Mouse (Mus musculus): ENCODE results near the gene Spsb4. TPM values are rescaled to one million over a fixed set of nuclear protein-coding genes. Genes with fewer than 3 reads are reported as not detected.

Gene Spsb4
- polyA plus RNA-seq, 1 experiment from 2014 or later = 48.6 TPM

DNA sequence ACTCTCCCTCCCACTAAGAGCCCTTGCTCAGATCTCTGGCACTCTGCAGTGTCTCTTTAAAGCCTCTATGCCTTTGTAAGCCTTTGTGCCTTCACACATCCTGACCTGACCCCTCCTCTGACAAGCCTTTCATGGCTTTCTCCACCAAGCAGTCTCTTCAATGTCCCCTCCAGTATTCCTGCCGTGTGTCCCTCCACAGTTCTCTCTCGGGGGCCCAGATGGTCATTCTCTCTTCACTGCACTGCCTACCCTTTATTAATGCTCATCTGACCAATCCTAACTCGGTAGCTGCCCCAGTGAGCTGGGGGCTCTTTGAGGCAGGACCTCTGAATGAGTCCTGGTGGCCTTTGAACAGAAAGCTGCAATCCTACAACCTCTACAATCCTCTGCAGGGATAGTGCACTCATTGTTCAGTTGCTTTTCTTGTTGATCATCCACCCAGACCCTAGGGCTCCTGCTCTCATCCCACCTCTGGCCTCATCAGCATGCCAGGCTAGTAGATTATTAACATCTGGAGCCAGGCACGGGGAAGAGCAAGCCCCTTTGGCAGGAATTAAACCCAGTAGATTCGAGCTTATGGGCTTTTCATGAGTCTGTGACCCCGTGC is 60.5 kb downstream of the Spsb4 start:
- no peak overlapping the region for H3K9ac ChIP-seq
- no peak overlapping the region for H3K4me2 ChIP-seq (replicated peaks)
- no peaks in the 10 kb centered on the region for H3K27me3 ChIP-seq
- no peak for ATAC-seq (ENCODE audit: low FRiP score, low read depth)
- peaks cover 3% of the 10 kb centered on the region; the same call in 1 of the 2 replicates for H3K36me3 ChIP-seq
- H3K27ac ChIP-seq = no peak overlapping the region
- 17% methylated on average over 6 of the region's 6 CpGs for WGBS
- no peak overlapping the region for H3K4me3 ChIP-seq
- H3K9me3 ChIP-seq = no peaks in the 10 kb centered on the region
- peaks cover 77% of the 10 kb centered on the region for H3K4me1 ChIP-seq

DNA sequence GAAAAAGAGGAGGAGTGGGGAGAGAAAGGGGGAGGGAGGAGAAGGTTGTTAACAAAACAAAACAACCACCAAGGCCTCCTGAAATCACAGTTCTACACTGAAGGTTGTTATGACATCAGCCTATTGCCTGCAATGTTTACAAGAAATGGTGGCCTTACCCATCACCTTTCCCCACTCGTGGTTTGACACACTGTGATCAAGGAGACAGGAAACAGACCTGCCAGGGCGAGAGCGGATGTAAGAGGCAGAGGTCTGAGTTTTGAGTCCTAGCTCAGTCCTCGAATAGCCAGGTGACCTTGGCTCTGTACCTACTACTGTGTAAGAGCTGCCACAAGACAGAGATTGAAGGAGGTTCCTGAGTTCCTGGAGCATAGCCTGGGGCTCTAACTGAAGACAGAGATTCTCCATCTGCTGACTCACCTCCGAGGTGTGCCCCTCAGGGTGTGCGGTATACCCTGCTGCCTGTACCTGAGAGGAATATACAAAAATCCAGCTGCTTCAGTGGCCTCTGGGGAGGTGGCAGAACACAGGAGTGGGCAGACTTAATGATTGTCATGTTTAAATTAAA is 61.3 kb downstream of the Spsb4 start:
- ATAC-seq (ENCODE audit: low FRiP score, low read depth) = no peak
- 50% methylated on average over 6 of the region's 6 CpGs for WGBS
- Histone ChIP-seq H3K4me2 (replicated peaks) (no peak overlapping the region), H3K4me1 (peaks cover 70% of the 10 kb centered on the region), H3K27me3 (no peaks in the 10 kb centered on the region), H3K9ac (no peak overlapping the region), H3K36me3 (peaks cover 3% of the 10 kb centered on the region; the same call in 1 of the 2 replicates), H3K4me3 (no peak overlapping the region), H3K27ac (no peak overlapping the region), H3K9me3 (no peaks in the 10 kb centered on the region)

DNA sequence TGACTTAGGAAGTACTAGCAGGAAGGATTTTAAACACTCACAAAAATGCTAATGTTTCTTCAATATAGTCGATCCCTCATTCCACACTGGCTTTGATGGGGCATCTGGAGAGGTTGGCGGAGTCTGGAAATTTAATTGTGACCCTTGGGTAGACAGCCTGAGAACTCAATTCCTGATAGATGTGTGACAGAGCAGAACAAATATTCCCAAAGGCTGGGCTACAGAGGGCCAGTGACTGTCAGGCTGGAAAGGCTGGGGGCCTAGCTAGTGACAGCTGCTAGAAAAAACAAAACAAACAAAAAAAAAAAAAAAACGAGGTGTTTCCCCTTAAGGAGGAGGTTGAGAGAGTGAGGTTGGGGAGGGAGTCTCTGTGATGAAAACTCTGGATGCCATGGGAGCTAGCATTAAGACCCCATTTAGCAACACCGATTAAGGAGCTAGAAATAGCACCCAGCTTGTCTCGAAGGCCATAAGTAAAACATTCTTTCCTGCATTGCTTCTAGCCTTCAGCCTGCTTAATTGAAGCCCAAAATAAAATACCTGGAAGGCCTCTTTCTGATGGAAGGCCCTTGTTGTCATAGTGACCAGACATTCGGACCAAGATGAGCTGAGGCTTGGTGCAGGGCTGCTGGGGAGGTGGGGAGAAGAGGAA is 61.9 kb downstream of the Spsb4 start:
- Histone ChIP-seq H3K9ac (no peak overlapping the region), H3K9me3 (no peaks in the 10 kb centered on the region), H3K36me3 (peaks cover 3% of the 10 kb centered on the region; the same call in 1 of the 2 replicates), H3K4me1 (peaks cover 64% of the 10 kb centered on the region), H3K4me2 (replicated peaks) (no peak overlapping the region), H3K4me3 (no peak overlapping the region), H3K27me3 (no peaks in the 10 kb centered on the region), H3K27ac (0 out of 2 replicates have a peak overlapping the region, but pooled peaks have one; percentile 4)
- 41% methylated on average over 6 of the region's 6 CpGs for WGBS
- no peak for ATAC-seq (ENCODE audit: low FRiP score, low read depth)

DNA sequence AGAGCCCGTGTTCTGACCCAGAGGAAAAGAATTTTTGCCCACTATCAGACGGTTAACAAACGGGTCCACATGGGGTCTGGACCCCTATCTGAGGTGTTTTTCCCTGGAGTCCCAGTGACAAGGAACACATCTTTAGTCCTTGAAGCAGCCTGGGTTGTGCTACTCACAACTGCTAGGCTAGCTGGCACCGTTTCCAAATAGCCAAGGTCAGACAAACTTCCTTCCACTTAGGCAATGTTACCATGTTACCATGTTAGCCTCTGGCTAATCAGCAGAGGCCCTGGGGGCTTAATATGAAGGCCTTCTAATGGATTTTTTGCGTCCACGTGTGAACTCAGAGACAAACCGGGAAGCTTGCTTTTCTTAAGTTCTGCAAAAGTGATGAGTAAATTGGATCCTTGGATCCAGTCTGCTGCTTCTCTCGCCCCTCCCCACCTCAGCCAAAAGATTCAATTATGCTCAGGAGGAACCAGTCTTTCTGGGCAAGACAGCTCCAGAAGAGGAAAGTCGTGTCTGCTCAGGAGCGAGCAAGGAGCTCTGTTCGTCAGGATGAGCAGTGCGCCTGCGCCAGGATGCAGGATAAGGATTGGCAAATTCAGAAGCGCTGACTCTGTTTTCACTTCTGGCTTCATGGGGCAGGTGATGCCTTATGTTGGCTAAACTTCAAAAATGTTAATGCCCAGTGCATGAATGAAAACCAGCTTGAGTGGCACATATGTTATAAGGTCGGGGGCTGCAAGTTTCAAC is 64.4 kb downstream of the Spsb4 start:
- Histone ChIP-seq H3K27me3 (no peaks in the 10 kb centered on the region), H3K9me3 (no peaks in the 10 kb centered on the region), H3K36me3 (0 out of 2 replicates have a peak, but pooled peaks cover 3% of the 10 kb centered on the region), H3K4me1 (peaks cover 59% of the 10 kb centered on the region), H3K9ac (no peak overlapping the region), H3K27ac (no peak overlapping the region), H3K4me2 (replicated peaks) (no peak overlapping the region), H3K4me3 (no peak overlapping the region)
- ATAC-seq (ENCODE audit: low FRiP score, low read depth) = no peak
- WGBS = 77% methylated on average over 15 of the region's 15 CpGs

DNA sequence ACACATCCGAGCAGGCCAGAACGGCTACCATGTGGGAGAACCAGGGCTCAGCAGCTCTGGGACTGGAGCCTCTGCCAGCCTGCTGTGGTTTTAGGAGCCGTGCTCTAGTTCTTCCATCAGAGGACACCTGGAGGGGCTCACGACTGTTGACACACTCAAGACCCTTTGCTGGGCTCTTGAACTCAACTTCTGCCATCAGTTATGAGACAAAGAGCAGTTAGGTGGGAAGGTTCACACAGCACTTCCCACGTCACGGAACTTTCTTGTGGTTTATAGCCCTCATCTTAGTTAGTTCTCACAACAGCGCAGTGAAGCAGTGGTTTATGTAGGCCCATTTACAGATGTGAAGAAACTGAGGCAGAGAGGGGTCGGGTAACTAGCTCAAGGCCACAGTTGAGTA is 65.2 kb downstream of the Spsb4 start:
- Histone ChIP-seq H3K4me3 (no peak overlapping the region), H3K27ac (no peak overlapping the region), H3K4me2 (replicated peaks) (no peak overlapping the region), H3K4me1 (peaks cover 62% of the 10 kb centered on the region), H3K36me3 (0 out of 2 replicates have a peak, but pooled peaks cover 3% of the 10 kb centered on the region), H3K9me3 (no peaks in the 10 kb centered on the region), H3K9ac (no peak overlapping the region), H3K27me3 (no peaks in the 10 kb centered on the region)
- no peak for ATAC-seq (ENCODE audit: low FRiP score, low read depth)
- WGBS = 86% methylated on average over 8 of the region's 8 CpGs

DNA sequence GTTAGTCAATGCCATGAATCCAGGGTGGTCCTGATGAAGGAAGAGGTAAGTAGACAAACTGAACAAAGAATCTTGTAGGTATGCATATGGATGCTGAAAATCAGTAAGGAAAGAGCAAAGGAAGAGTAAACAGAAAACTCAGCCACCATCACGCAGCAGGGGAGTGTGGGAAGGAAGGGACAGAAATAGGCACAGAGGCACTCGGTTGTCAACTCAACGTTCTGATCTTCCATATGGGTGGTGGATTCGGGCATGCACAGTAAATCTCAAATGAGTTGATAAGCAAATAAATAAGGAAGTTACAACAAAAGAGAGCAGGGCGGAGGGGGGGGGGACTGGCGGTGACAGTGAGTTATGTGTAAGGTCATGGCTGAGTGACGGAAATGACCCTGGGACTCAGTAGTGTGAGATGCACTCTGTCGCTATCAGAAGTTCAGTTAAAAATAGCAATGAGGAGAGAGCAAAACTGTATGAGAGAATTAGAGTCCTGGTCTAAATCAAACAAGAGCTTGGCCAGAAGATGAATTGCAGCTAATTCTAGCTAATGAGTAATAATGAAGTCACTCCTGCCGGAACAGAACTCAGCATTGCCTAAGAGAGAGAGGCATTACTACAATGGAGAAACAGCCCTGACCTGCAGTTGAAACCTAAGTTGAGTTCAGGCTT is 66.2 kb downstream of the Spsb4 start:
- 79% methylated on average over 9 of the region's 9 CpGs for WGBS
- Histone ChIP-seq H3K27me3 (no peaks in the 10 kb centered on the region), H3K27ac (no peak overlapping the region), H3K4me2 (replicated peaks) (no peak overlapping the region), H3K4me1 (peaks cover 60% of the 10 kb centered on the region), H3K4me3 (no peak overlapping the region), H3K36me3 (0 out of 2 replicates have a peak, but pooled peaks cover 3% of the 10 kb centered on the region), H3K9me3 (no peaks in the 10 kb centered on the region), H3K9ac (no peak overlapping the region)
- ATAC-seq (ENCODE audit: low FRiP score, low read depth) = no peak

DNA sequence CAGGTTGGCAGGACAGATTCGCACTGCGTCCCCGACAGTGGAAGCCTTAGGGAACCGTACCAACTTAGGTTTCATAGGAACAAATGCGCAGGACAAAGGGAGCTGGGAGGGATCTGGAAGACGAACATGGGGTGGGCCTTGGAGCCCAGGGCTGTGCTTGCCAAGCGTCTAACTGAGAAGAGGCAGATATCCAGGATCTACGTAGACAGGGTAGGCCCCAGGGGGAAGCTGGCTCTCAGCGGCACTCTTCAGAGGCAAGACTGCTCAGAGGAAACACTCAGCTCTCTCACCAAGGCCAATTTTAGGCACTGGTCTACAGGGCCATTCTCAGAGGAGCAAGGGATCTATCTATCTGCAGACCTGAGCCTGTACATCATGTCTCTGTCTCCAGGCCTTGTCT is 69.1 kb downstream of the Spsb4 start:
- no peak overlapping the region for H3K9ac ChIP-seq
- no peak overlapping the region for H3K4me2 ChIP-seq (replicated peaks)
- no peak overlapping the region for H3K27ac ChIP-seq
- peaks cover 48% of the 10 kb centered on the region for H3K4me1 ChIP-seq
- no peak for ATAC-seq (ENCODE audit: low FRiP score, low read depth)
- H3K36me3 ChIP-seq = no peaks in the 10 kb centered on the region; the same call in 1 of the 2 replicates
- no peaks in the 10 kb centered on the region for H3K9me3 ChIP-seq
- H3K4me3 ChIP-seq = no peak overlapping the region
- no peaks in the 10 kb centered on the region for H3K27me3 ChIP-seq
- 86% methylated on average over 9 of the region's 9 CpGs for WGBS

DNA sequence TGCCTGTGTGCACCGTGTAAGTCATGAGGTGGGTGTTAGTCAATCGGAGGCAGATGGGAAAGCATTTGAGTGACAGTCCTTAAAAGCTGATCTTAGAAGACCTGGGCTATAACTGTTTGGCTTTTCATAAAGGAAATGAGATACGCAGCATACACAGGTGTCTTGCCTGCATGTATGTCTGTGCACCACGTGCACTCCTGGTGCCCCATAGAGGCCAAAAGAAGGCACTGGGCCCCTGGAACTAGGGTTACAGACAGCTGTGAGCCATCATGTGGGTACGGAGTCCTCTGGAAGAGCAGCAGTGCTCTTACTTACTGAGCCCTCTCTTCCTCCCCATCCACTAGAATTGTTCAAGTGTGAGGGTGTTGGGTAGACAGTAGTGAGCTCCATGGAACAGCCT is 70.1 kb downstream of the Spsb4 start:
- Histone ChIP-seq H3K27ac (no peak overlapping the region), H3K27me3 (no peaks in the 10 kb centered on the region), H3K36me3 (peaks cover 10% of the 10 kb centered on the region; the same call in 1 of the 2 replicates), H3K4me3 (no peak overlapping the region), H3K4me1 (peaks cover 39% of the 10 kb centered on the region), H3K9ac (no peak overlapping the region), H3K9me3 (no peaks in the 10 kb centered on the region), H3K4me2 (replicated peaks) (no peak overlapping the region)
- 71% methylated on average over 5 of the region's 5 CpGs for WGBS
- no peak for ATAC-seq (ENCODE audit: low FRiP score, low read depth)

DNA sequence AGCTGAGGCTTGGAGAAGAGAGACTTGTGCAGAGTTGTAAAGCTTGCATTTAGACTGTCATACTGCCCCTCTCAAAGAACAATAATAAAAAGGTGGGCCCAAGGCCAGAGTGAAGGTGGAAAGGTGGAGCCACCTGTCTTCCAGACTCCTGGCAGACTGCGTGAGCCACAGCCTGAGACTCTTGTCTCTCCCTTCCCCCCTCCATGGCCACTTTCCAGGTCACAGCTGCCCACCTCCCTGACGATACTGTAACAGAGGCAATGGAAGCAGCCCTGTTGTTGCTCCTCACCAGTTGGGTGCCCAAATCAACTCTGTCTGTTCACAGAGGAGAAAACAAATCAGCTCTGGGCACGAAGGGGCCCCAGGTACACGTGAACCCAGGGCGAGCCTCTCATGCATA is 71.5 kb downstream of the Spsb4 start:
- Histone ChIP-seq H3K9ac (no peak overlapping the region), H3K27ac (no peak overlapping the region), H3K4me1 (peaks cover 37% of the 10 kb centered on the region), H3K27me3 (no peaks in the 10 kb centered on the region), H3K9me3 (no peaks in the 10 kb centered on the region), H3K4me3 (no peak overlapping the region), H3K36me3 (peaks cover 24% of the 10 kb centered on the region), H3K4me2 (replicated peaks) (no peak overlapping the region)
- no peak for ATAC-seq (ENCODE audit: low FRiP score, low read depth)
- WGBS = 65% methylated on average over 5 of the region's 5 CpGs

DNA sequence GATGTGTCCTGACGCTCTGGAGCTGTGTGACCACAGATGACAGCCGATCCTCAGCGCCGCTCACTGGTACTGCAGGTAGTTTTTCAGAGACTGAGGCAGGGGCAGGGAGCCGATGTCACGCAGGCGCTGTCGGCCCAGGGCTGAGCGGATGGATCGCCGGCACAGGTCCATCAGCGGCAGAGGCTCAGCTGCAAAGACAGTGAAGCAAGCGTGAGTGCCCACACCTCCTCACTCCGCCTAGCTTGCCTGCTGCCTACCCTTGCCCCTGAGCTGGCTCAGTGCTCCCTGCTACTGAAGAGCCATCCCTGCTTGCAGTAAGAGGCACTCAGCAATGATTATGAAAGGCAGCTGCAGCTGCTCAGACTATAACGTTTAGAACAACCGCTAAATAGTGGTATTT is 74.1 kb downstream of the Spsb4 start:
- no peaks in the 10 kb centered on the region for H3K27me3 ChIP-seq
- H3K27ac ChIP-seq = no peak overlapping the region
- H3K4me3 ChIP-seq = no peak overlapping the region
- no peak for ATAC-seq (ENCODE audit: low FRiP score, low read depth)
- WGBS = 70% methylated on average over 16 of the region's 16 CpGs
- no peak overlapping the region for H3K9ac ChIP-seq
- H3K9me3 ChIP-seq = peaks cover 10% of the 10 kb centered on the region
- no peak overlapping the region for H3K4me2 ChIP-seq (replicated peaks)
- H3K4me1 ChIP-seq = peaks cover 34% of the 10 kb centered on the region
- peaks cover 40% of the 10 kb centered on the region for H3K36me3 ChIP-seq

DNA sequence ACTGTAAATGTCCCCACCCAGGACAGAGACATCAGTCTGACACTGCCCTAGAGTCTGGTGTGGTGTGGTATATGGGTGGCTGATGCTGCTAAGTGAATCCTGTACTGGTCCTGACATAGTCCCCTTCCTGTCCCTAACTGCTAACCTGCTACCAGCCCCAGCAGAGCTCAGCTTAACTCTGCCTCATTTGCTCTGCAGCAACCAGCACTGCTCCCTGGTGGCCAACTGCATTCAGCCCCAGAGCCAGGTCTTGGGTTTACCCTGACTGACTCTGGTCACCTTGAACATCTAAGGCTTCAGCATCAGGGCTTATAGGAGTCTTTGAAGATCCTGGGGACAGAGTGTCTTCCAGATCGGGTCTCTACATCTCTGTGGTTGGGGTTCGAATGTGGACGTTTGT is 75.7 kb downstream of the Spsb4 start:
- H3K4me3 ChIP-seq = no peak overlapping the region
- H3K9me3 ChIP-seq = peaks cover 10% of the 10 kb centered on the region
- H3K4me2 ChIP-seq (replicated peaks) = no peak overlapping the region
- H3K36me3 ChIP-seq = peaks cover 40% of the 10 kb centered on the region
- H3K4me1 ChIP-seq = peaks cover 28% of the 10 kb centered on the region
- WGBS = 88% methylated on average over 3 of the region's 3 CpGs
- H3K9ac ChIP-seq = no peak overlapping the region
- no peak for ATAC-seq (ENCODE audit: low FRiP score, low read depth)
- H3K27ac ChIP-seq = no peak overlapping the region
- H3K27me3 ChIP-seq = no peaks in the 10 kb centered on the region

Measured in limb, embryonic 13.5 days (tissue).